Mouse (Mus musculus): ENCODE measurements around the gene Nudt3.

- TF ChIP-seq POLR2A (IDR thresholded peaks at IDR 0.05; ENCODE audit: borderline replicate concordance, low read depth, low read length) = no peak
- no peak for TF ChIP-seq CTCF (IDR thresholded peaks at IDR 0.05; ENCODE audit: low read depth, low read length)
Observed at GRCm38 (mm10) chr17:27603522-27604234, 19.6 kb downstream of the Nudt3 start.

Data from bone marrow macrophage, adult 2 months (primary cell).